Mouse (Mus musculus): ENCODE results near the gene Tmem131. TPM values are rescaled to one million over a fixed set of nuclear protein-coding genes. Genes with fewer than 3 reads are reported as not detected.
"Not testable (repeated sequence)": the region's sequence is repeated elsewhere in the genome, so short reads cannot be mapped to it uniquely, and the experiment has no call there.

The Tmem131 gene
- polyA plus RNA-seq, 2 experiments from 2014 or later = 10.3 to 11.4 TPM

GRCm38 (mm10) chr1:36824356-36824755 lies 119.1 kb downstream of the Tmem131 start:
- ATAC-seq = no peak

GRCm38 (mm10) chr1:36821918-36822317 lies 121.5 kb downstream of the Tmem131 start:
- ATAC-seq = not testable (repeated sequence)

- no peak for ATAC-seq
Observed at GRCm38 (mm10) chr1:36815166-36815565, 128.3 kb downstream of the Tmem131 start.

GRCm38 (mm10) chr1:36814271-36814903 lies 129.1 kb downstream of the Tmem131 start:
- no peak for ATAC-seq

GRCm38 (mm10) chr1:36813415-36813814 lies 130.1 kb downstream of the Tmem131 start:
- no peak for ATAC-seq

GRCm38 (mm10) chr1:36811806-36812205 lies 131.7 kb downstream of the Tmem131 start:
- no peak for ATAC-seq

- no peak for ATAC-seq
Observed at GRCm38 (mm10) chr1:36807782-36808565, 135.5 kb downstream of the Tmem131 start.

- no peak for ATAC-seq
Observed at GRCm38 (mm10) chr1:36807086-36807485, 136.4 kb downstream of the Tmem131 start.

- no peak for ATAC-seq
Observed at GRCm38 (mm10) chr1:36806181-36806905, 137.1 kb downstream of the Tmem131 start.

GRCm38 (mm10) chr1:36804833-36805232 lies 138.6 kb downstream of the Tmem131 start:
- ATAC-seq = no peak

- ATAC-seq = no peak
Observed at GRCm38 (mm10) chr1:36804259-36804658, 139.2 kb downstream of the Tmem131 start.

- no peak for ATAC-seq
Observed at GRCm38 (mm10) chr1:36800379-36801011, 143.0 kb downstream of the Tmem131 start.

- ATAC-seq = peak; percentile 89
Observed at GRCm38 (mm10) chr1:36797481-36797880, 146.0 kb downstream of the Tmem131 start.

GRCm38 (mm10) chr1:36796711-36797110 lies 146.8 kb downstream of the Tmem131 start:
- ATAC-seq = no peak

GRCm38 (mm10) chr1:36789416-36789815 lies 154.1 kb downstream of the Tmem131 start:
- no peak for ATAC-seq

GRCm38 (mm10) chr1:36786377-36786776 lies 157.1 kb downstream of the Tmem131 start:
- ATAC-seq = no peak

GRCm38 (mm10) chr1:36785238-36785641 lies 158.2 kb downstream of the Tmem131 start:
- ATAC-seq = no peak

GRCm38 (mm10) chr1:36784365-36785134 lies 158.9 kb downstream of the Tmem131 start:
- peak; percentile 53 for ATAC-seq

- no peak for ATAC-seq
Observed at GRCm38 (mm10) chr1:36782476-36782875, 161.0 kb downstream of the Tmem131 start.

GRCm38 (mm10) chr1:36780793-36781192 lies 162.7 kb downstream of the Tmem131 start:
- no peak for ATAC-seq

GRCm38 (mm10) chr1:36772198-36772934 lies 171.1 kb downstream of the Tmem131 start:
- ATAC-seq = no peak

Measured in activated CD4-positive, CD25-positive, alpha-beta regulatory T cell, adult 4 months (primary cell).